Mouse (Mus musculus) induced T-regulatory cell, adult 2 months (primary cell): ENCODE data around the gene Ttk.

Experiments
- DNase-seq: peaks from one replicate; pipeline ENCODE4 v3.0.0-alpha.2; 2012; ENCODE audit warnings: low read depth

Gene Ttk

DNA sequence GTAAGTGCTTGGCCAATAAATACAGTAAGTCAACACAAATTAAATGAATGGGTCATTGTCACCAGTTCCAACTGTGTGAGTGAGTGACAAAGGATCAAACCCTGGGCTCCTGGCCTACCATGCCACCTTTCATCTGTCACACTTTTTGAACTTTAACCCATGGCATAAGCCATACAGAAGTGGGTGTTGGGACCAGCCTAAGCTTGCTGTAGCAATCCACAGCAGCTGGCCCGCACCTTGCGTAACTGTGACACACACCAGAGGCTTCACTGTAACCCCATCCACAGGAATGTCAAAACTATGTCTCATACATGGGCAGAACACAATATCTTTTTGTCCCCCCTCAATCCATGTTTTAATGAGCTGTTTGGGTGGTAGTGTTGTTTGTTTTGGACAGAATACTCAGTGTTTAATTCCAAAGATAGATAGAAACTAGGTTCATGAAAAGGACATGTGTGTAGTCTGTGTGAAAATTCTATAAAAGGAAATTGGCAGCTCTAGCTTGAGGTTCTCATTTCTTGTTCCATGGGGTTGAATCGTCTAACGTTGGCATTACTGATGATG, 59.4 kb downstream of the Ttk start:
- peak; percentile 15 for DNase-seq

DNA sequence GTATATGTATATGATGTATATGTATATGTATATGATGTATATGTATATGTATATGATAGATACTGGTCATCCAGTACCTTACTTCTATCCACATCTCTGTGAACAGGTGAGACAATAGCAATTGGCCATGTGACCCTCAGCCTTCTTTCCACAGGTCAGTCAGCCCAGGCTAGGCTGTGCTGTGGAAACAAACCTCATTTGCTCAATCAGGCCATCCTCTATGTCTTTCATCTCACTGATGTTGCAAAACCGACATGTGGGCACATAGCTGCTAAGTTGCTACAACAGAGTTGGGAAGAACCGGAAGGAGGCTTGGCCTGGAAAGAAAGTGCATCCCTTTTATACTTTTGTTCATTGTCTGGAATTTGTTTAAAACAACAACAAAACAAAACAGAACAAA, 67.6 kb downstream of the Ttk start:
- DNase-seq, result no peak

DNA sequence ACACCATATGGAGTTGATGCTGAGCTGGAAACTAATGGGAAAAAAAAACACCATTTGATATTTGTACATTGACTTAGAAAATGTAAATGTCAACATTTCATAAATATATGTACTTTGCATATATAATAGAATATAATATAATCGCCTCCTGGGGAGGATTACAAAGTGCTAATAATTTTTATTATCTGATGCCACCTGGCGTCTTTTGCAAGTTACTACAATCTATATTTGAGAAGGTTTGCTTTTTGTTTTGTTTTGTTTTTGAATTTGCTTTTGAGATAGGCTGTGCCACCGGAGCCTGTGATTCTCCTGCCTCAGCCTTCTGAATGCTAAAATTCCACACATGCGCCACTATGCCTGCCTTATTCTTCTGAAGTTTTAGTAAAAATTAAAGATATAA, 71.3 kb downstream of the Ttk start:
- DNase-seq, result peak; percentile 58

DNA sequence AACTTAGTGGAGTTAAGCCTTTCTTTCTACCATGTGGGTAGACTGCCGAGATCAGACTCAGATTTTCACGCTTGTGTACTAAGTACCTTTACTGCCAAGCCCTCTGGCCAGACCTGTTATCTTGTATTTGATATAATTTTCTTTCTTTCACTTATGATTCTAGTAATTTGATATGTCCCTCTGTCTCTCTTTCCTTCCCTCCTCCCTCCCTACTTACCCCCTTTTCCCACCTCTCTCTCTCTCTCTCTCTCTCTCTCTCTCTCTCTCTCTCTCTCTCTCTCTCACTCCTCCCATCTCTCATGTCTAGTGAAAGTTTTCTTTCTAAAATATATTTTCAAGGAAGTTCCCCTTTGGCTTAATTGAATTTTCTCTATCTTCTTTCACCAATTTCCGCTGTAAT, 72.5 kb downstream of the Ttk start:
- no peak for DNase-seq

DNA sequence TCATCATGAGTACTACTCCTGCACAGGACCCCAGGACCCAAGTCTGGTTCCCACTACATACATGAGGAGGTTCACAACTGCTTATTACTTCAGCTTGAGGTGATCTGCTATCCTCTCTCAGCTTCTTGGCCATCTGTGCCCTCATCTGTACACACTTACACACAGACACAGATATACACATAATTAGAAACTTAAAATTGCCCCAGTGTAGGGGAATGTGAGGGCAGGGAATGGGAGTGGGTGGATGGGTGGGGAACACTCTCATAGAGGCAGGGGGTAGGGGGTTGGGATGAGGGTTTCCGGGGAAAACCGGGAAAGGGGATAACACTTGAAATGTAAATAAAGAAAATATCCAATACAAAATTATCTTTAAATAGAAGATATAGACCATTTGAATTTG, 75.3 kb downstream of the Ttk start:
- no peak for DNase-seq

DNA sequence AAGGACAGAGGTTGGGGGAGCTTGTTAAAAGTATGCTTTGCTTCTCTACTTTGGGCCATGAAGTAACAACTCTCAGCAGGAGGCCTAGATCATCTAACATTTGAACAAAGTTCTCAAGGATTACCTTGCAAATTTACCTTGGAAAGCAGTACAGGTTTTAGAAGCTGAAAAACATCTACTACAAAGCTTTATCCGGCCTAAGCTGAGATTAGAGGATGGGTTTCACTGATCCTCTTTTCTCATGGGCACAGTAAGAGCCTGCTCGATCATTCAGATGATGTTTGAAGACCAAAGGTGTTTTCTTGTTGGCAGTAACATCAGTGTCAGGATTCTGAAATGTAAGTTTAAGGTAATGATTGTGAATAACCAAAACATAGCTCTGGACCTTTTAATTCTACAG, 76.4 kb downstream of the Ttk start:
- DNase-seq, result no peak
